Mouse (Mus musculus) heart, adult 2 months (tissue): ENCODE results near the gene Crybb1. TPM values are rescaled to one million over a fixed set of nuclear protein-coding genes. Genes with fewer than 3 reads are reported as not detected.

Experiments used
- DNase-seq, 2 experiments: peaks; one replicate each; pipeline ENCODE4 v3.0.0; 2021
- H3K27ac ChIP-seq: fragments of 200-600 bp; 2 replicates; pipeline ENCODE4 v1.8.1; 2022
- H3K27me3 ChIP-seq: fragments of 200-500 bp; 2 replicates; pipeline ENCODE4 v1.6.1; 2012; ENCODE audit warnings: mild to moderate bottlenecking, low read length, inconsistent platforms, mixed read lengths; ENCODE audit not compliant: control insufficient read depth, insufficient read depth
- H3K36me3 ChIP-seq: fragments of 200-500 bp; 2 replicates; pipeline ENCODE4 v1.6.1; 2012; ENCODE audit warnings: low read length, inconsistent platforms; ENCODE audit not compliant: control insufficient read depth, insufficient read depth
- H3K4me1 ChIP-seq: fragments of 200-500 bp; 2 replicates; pipeline ENCODE4 v1.6.1; 2011; ENCODE audit warnings: low read length; ENCODE audit not compliant: control insufficient read depth, insufficient read depth
- H3K4me3 ChIP-seq: fragments of 200-600 bp; 2 replicates; pipeline ENCODE4 v1.8.1; 2022
- H3K79me2 ChIP-seq: fragments of 200-500 bp; replicated peaks from 2 replicates; pipeline ENCODE4 v1.6.1; 2012; ENCODE audit warnings: mild to moderate bottlenecking, inconsistent platforms, low read length, moderate library complexity, mixed read lengths; ENCODE audit not compliant: control insufficient read depth, insufficient read depth
- H3K9ac ChIP-seq: fragments of 200-500 bp; 2 replicates; pipeline ENCODE4 v1.6.1; 2012; ENCODE audit warnings: low read depth, mild to moderate bottlenecking, control low read depth, inconsistent platforms, low read length, mixed read lengths
- CTCF ChIP-seq: fragments of 200-600 bp; IDR thresholded peaks from 2 replicates; pipeline ENCODE4 v1.8.1; 2022; ENCODE audit warnings: antibody characterized with exemption, mild to moderate bottlenecking, moderate library complexity
- EP300 ChIP-seq: fragments of 200-500 bp; IDR thresholded peaks from 2 replicates; pipeline ENCODE4 v1.6.1; 2011; ENCODE audit warnings: low read depth, low read length, control low read depth; ENCODE audit not compliant: insufficient read depth
- POLR2A ChIP-seq: fragments of 200-500 bp; IDR thresholded peaks from 2 replicates; pipeline ENCODE4 v1.6.1; 2011; ENCODE audit warnings: mild to moderate bottlenecking, low read depth, low read length, control low read depth; ENCODE audit not compliant: insufficient read depth
- WGBS: fragments of 180-500 bp; shearing (Covaris S2); methylation state at CpG from one replicate; pipeline ENCODE4 v1.1.7; 2018; 5-methylcytosine and 5-hydroxymethylcytosine counted together
- intact Hi-C: fragments of 180-260 bp; cut with DNase I; formaldehyde crosslinking; loops from one replicate; pipeline ENCODE4 v1.15.1; 2025
- polyA plus RNA-seq: library from polyadenylated mRNA; depleted of rRNA; stranded (reverse); fragments of >200 nt; gene quantifications from 2 replicates; pipeline ENCODE4 v1.2.3, GENCODE M21; 2012
- total RNA-seq, 2 experiments: library from RNA; stranded (reverse); gene quantifications; 2 replicates each; pipeline ENCODE4 v1.2.3; 2021

Crybb1 gene
- total and polyA plus RNA-seq, 3 experiments, result 1.5 to 3.3 (median 2.3) TPM

DNA sequence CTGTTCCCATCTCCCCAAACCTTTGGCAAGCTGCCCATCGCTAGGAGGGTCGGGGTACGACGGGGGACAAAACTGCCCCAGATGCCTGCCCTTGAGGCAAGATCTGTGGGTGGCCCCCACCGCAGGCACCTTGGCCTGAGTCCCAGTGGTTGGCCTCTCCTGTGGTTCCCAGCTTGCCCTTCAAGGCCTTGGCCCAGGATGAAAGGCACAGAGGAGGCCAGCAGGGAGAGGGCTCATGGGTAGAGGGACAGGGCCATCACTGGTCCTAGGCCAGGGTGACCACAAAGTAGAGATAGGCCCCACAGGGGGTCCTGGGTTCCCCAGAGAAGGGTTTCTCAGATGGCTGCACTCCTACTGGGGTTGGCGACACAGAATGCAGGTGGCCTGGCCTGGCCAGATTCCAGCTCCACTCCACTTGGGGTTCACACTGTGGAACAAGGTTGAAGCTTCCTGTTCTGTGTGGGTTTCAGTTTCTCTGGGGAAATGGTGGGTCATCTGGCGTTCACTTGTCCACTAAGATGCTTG lies 1.3 kb upstream of the Crybb1 start:
- H3K79me2 ChIP-seq, result no peaks in the 10 kb centered on the region
- no peaks in the 10 kb centered on the region for H3K36me3 ChIP-seq
- H3K9ac ChIP-seq, result no peak overlapping the region
- peak; percentile 72 to 83 for DNase-seq
- intact Hi-C loops, result loop anchor here (2.0 kb wide), 1 partner anchor 20 kb away; no protein-coding TSS in a partner anchor
- peaks cover 38% of the 10 kb centered on the region for H3K4me1 ChIP-seq
- no peaks in the 10 kb centered on the region for H3K27me3 ChIP-seq
- H3K4me3 ChIP-seq, result no peak overlapping the region
- H3K27ac ChIP-seq, result peak overlapping the region; percentile 65
- no peak for TF ChIP-seq POLR2A
- TF ChIP-seq EP300, result no peak
- TF ChIP-seq CTCF, result no peak
- 43% methylated on average over 7 of the region's 7 CpGs for WGBS

DNA sequence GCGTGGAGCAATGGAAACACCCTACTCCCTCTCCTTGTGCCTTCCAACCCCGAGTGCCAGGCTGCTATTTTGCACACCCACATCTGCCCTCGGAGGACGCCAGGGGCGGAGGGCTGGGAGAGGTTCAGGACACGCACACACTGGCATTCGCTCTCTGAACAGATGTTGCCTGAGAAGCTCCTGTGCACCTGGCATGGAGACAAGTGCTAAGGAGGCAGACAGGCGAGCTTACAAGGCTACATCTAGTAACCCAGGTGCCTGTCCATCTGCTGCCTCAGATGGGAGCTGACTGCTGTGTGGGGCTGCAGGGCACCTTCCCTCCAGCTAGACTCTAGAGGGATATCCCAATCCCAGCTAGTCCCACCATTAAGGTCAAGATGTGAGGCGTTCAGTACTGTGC lies 842 bp downstream of the Crybb1 start:
- Histone ChIP-seq H3K79me2 (no peaks in the 10 kb centered on the region), H3K4me1 (peaks cover 30% of the 10 kb centered on the region), H3K36me3 (no peaks in the 10 kb centered on the region), H3K27me3 (no peaks in the 10 kb centered on the region), H3K9ac (no peak overlapping the region), H3K27ac (no peak overlapping the region), H3K4me3 (no peak overlapping the region)
- TF ChIP-seq CTCF (no peak), EP300 (no peak), POLR2A (no peak)
- intact Hi-C loops, result no loop called here
- DNase-seq, result no peak
- WGBS, result 71% methylated on average over 9 of the region's 9 CpGs

DNA sequence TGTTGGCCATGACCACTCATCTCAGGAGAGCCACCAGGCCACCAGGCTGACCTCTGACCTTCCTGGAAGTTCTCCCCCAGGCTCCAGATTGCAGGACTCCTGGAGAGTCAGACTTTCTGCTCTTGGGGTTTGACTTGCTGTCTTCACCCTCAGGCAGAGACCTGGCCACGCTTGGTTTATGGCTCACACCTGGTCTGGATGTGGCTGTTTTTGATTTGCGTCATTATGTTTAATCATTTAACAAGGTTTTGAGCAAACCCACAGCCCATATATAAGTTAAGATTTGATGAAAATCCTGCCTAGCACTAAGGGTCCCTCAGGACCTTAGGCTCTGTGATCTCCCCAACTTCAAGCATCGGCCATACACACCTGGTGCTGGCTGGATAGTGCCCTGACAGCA lies 2.3 kb downstream of the Crybb1 start:
- Histone ChIP-seq H3K4me3 (no peak overlapping the region), H3K27ac (no peak overlapping the region), H3K4me1 (peaks cover 18% of the 10 kb centered on the region), H3K9ac (no peak overlapping the region), H3K36me3 (no peaks in the 10 kb centered on the region), H3K27me3 (no peaks in the 10 kb centered on the region), H3K79me2 (no peaks in the 10 kb centered on the region)
- WGBS, result 91% methylated on average over 3 of the region's 3 CpGs
- no peak for DNase-seq
- TF ChIP-seq EP300, result no peak
- no peak for TF ChIP-seq POLR2A
- no peak for TF ChIP-seq CTCF
- intact Hi-C loops, result no loop called here

DNA sequence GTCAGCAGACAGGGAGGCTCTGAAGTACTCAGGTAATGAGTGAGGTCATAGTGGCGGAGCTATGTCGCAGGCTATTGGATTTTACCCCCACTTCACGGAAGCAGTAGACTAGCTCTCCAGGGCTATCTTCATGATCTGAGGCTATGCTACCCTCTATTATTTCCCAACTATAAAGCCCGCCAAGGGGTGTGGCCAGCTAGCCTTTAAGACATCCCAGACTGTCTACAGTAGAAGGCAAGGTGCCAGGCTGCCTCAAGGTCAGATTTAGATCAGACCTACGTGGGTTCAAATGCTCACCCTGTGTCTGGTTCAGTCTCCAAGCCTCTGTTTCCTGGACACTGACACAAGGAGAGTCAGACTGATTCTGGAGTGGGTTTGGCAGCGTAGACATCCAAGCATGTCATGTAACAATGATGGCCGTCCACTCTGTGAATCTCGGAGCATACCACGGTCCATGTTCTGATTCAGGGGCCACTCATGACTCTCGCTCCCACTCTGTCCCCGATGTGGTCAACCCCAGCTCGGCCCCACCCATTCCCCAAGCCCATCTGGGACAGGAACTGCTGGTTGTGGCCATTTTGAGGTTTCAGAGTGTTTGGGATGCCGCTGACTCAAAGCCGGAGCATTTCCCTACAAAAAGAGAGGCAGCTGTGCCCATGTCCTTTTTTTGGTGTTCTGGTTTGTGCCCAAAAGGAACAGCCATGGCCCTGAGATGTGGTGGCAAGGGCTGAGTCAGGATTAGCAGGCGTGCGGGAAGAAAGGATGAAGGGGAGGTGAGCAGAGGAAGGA lies 4.4 kb downstream of the Crybb1 start:
- Histone ChIP-seq H3K9ac (no peak overlapping the region), H3K4me1 (peaks cover 4% of the 10 kb centered on the region), H3K79me2 (no peaks in the 10 kb centered on the region), H3K27me3 (no peaks in the 10 kb centered on the region), H3K36me3 (no peaks in the 10 kb centered on the region), H3K27ac (no peak overlapping the region), H3K4me3 (no peak overlapping the region)
- no peak for DNase-seq
- 82% methylated on average over 16 of the region's 16 CpGs for WGBS
- intact Hi-C loops, result no loop called here
- TF ChIP-seq POLR2A, result no peak
- no peak for TF ChIP-seq CTCF
- no peak for TF ChIP-seq EP300

DNA sequence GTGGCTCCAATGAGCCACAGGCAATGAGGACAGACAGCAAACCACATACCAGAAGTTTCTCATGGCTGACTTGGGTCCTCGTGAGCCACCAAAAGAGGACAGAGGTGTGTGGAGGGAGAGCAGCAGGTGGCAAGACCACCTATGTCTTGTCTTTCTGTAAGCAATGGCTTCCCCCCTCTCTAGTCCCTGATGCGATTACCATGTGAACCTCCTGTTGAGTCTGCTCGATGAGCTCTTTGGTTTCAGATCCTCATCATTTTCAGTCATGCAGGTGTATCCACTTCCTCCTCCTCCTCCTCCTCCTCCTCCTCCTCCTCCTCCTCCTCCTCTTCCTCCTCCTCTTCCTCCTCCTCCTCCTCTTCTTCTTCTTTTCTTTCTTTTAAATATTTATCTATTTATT lies 5.2 kb downstream of the Crybb1 start:
- no peak overlapping the region for H3K4me3 ChIP-seq

DNA sequence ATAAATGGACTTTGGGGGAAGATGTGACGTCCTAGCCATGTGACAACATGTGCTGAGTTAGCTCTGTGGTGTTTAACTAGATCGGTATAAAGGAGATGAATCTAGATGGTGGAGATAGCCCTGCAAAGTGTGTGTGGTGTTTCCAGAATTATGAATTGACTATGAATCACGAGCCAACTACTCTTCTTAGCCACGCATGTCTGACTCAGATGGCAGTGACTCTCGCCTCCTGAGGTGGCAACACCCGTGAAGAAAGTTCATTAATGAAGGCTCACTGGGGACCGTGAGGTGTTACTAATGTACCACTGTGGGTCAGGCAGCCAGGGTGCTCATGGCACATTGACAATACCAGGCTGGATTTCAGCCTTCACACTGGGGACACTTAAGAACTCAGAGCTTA lies 8.5 kb downstream of the Crybb1 start:
- TF ChIP-seq CTCF (no peak), POLR2A (no peak), EP300 (no peak)
- Histone ChIP-seq H3K4me1 (no peaks in the 10 kb centered on the region), H3K79me2 (no peaks in the 10 kb centered on the region), H3K27me3 (no peaks in the 10 kb centered on the region; the same call in 1 of the 2 replicates), H3K4me3 (no peak overlapping the region), H3K36me3 (no peaks in the 10 kb centered on the region), H3K27ac (no peak overlapping the region), H3K9ac (no peak overlapping the region)
- WGBS, result 92% methylated on average over 7 of the region's 7 CpGs
- intact Hi-C loops, result no loop called here
- DNase-seq, result no peak

More for the DNA sequence above, 5.2 kb downstream of the Crybb1 start:
- intact Hi-C loops, result no loop called here
- no peak for TF ChIP-seq EP300
- TF ChIP-seq CTCF, result no peak
- no peak for TF ChIP-seq POLR2A
- no peak for DNase-seq
- peaks cover 1% of the 10 kb centered on the region for H3K4me1 ChIP-seq
- no peaks in the 10 kb centered on the region for H3K79me2 ChIP-seq
- no peak overlapping the region for H3K9ac ChIP-seq
- WGBS, result 87% methylated on average over 3 of the region's 3 CpGs
- no peaks in the 10 kb centered on the region for H3K36me3 ChIP-seq
- H3K27me3 ChIP-seq, result no peaks in the 10 kb centered on the region; the same call in 1 of the 2 replicates
- no peak overlapping the region for H3K27ac ChIP-seq
